Mouse (Mus musculus): ENCODE data around the gene Stk32c. TPM values are rescaled to one million over a fixed set of nuclear protein-coding genes. Genes with fewer than 3 reads are reported as not detected.

Stk32c gene
- polyA plus RNA-seq, 1 experiment from 2014 or later = 1.4 TPM

DNA sequence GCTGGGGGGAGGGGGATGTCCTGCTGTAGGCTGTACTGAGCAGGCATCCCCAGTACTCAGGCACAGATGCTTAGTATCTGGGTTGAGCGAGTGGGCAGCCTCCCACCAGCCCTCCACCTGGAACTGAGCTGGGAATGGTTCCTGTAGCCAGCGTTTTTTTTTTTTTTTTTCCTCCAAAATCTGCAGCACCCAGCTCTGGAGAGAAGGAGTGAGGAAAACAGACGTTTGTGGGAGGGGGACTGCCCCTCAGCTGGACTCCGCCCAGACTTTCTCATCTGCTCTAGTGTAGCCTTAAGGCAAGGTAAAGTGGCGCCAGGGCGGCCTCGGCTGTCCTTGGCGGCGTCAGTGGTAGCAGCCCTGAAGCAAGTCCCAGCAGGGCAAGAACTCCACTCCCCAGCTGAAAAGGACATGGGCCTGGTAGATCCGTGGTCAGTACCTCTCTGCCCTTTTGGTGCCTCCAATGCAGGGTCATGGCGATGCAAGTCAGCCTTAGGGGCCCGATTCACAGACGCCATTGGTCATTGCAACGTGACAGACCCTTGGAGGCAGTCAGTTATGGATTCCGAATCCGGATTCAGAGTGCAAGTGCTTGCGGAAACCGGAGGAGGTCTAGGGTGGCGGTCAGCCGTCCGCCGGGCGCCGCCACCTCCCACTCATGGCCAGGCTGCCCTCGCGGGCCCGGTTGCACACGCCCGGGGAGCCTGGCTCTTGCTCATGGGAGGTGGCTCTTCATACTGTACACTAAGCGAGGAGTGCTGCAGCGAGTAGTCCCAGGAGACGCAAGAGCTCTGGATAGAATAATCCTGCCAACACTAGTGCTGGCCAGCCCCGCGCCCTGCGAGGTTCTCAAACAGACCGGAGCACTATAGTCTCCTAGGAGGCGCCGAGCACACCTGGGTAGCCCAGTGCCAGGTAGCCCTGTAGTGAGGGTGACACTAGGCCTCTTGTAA, 34.1 kb upstream of the Stk32c start:
- peaks cover 42% of the 10 kb centered on the region for H3K27me3 ChIP-seq
- peak overlapping the region; percentile 55 for H3K4me3 ChIP-seq
- H3K27ac ChIP-seq (replicated peaks) = 0 out of 2 replicates have a peak overlapping the region, but pooled peaks have one; percentile 61
- H3K9ac ChIP-seq = peak overlapping the region; percentile 81
- peak overlapping the region; percentile 96 for H3K4me2 ChIP-seq
- ATAC-seq (ENCODE audit: low read depth) = peak; percentile 50
- H3K36me3 ChIP-seq = no peaks in the 10 kb centered on the region
- H3K9me3 ChIP-seq = no peaks in the 10 kb centered on the region
- WGBS = 5% methylated on average over 38 of the region's 38 CpGs
- H3K4me1 ChIP-seq (replicated peaks) = peaks cover 52% of the 10 kb centered on the region

DNA sequence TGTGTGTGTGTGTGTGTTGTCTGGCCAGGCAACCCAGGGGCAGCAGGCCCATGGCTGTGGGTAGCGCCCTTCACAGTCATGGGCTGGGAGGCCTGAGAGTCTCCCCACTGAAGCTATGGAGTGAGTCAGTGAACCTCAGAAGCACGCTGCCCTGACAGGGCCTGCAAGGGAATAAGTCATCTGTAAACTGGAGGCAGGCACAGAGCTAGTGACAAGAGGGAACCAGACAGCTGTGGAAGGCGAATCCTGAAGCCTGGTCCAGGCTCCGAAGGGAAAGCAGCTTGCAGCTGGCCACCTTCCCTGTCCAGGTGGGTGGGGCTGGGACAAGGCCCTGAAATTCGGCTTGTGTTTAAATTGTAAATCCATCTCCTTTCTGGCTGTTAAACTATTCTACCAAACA, 33.0 kb upstream of the Stk32c start:
- no peak overlapping the region for H3K9ac ChIP-seq
- H3K4me3 ChIP-seq = no peak overlapping the region
- no peak for ATAC-seq (ENCODE audit: low read depth)
- H3K27me3 ChIP-seq = peaks cover 42% of the 10 kb centered on the region
- no peaks in the 10 kb centered on the region for H3K9me3 ChIP-seq
- H3K4me1 ChIP-seq (replicated peaks) = peaks cover 43% of the 10 kb centered on the region
- H3K36me3 ChIP-seq = no peaks in the 10 kb centered on the region
- no peak overlapping the region for H3K27ac ChIP-seq (replicated peaks)
- 75% methylated on average over 5 of the region's 5 CpGs for WGBS
- H3K4me2 ChIP-seq = no peak overlapping the region

DNA sequence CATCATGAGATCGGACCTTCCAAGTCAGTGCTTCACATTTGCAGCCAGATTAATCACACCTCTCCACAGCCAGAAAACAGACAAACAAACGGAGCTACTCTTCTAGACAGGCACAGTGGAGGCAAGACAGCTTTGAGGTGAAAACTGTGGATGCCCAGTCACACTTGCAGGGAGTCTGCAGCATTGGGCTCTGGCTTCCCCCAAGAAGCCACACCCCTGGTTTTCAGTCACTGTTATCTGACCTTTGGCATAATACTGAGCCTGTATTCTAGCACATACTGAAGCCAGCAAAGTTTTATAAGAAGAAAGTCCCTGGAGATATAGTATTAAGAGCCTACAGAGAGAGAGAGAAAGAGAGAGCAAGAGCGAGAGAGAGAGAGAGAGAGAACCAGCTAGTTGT, 26.3 kb upstream of the Stk32c start:
- H3K9ac ChIP-seq = no peak overlapping the region
- no peak overlapping the region for H3K4me2 ChIP-seq
- no peak overlapping the region for H3K4me3 ChIP-seq
- no peak for ATAC-seq (ENCODE audit: low read depth)
- no peak overlapping the region for H3K27ac ChIP-seq (replicated peaks)
- peaks cover 3% of the 10 kb centered on the region for H3K27me3 ChIP-seq
- peaks cover 7% of the 10 kb centered on the region for H3K4me1 ChIP-seq (replicated peaks)
- WGBS = 80% methylated on average over 3 of the region's 3 CpGs
- no peaks in the 10 kb centered on the region for H3K9me3 ChIP-seq
- H3K36me3 ChIP-seq = no peaks in the 10 kb centered on the region

DNA sequence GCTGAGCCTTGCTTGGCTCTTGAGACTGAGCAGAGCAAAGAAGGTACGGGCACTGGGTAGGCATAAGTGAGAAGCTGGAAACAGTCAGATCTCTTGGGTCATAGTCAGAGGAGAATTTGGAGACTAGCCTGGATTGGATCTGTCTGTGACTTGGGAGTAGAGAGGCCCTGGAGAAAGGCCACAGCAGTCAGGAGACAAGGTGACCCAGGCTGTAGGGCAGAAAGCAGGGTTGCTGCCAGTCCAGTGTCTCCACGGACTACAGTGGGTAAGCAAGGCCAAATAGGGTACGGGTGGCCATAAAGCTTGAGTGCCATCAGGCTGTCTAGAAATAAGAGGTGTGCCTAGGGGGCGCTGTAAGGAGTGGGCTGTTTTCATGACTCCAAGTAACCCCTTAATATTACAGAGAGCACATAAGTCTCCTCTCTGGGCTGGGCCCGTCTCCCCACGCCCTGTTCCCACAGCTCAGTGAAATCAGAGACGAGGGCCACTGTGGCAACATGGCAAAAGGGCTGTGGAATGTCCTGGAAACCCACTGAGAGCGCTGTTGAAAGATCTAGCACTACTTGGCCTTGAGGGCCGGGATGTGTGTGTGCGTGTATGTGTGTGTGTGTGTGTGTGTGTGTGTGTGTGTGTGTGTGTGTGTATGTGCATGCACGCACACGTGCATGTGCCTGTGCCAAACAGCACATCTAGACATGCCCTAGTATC, 22.7 kb upstream of the Stk32c start:
- H3K27ac ChIP-seq (replicated peaks) = no peak overlapping the region
- H3K9ac ChIP-seq = 0 out of 2 replicates have a peak overlapping the region, but pooled peaks have one; percentile 19
- WGBS = 84% methylated on average over 12 of the region's 12 CpGs
- H3K36me3 ChIP-seq = no peaks in the 10 kb centered on the region
- H3K4me3 ChIP-seq = no peak overlapping the region
- H3K9me3 ChIP-seq = no peaks in the 10 kb centered on the region
- peaks cover 14% of the 10 kb centered on the region for H3K4me1 ChIP-seq (replicated peaks)
- H3K4me2 ChIP-seq = no peak overlapping the region
- ATAC-seq (ENCODE audit: low read depth) = no peak
- peaks cover 6% of the 10 kb centered on the region for H3K27me3 ChIP-seq

DNA sequence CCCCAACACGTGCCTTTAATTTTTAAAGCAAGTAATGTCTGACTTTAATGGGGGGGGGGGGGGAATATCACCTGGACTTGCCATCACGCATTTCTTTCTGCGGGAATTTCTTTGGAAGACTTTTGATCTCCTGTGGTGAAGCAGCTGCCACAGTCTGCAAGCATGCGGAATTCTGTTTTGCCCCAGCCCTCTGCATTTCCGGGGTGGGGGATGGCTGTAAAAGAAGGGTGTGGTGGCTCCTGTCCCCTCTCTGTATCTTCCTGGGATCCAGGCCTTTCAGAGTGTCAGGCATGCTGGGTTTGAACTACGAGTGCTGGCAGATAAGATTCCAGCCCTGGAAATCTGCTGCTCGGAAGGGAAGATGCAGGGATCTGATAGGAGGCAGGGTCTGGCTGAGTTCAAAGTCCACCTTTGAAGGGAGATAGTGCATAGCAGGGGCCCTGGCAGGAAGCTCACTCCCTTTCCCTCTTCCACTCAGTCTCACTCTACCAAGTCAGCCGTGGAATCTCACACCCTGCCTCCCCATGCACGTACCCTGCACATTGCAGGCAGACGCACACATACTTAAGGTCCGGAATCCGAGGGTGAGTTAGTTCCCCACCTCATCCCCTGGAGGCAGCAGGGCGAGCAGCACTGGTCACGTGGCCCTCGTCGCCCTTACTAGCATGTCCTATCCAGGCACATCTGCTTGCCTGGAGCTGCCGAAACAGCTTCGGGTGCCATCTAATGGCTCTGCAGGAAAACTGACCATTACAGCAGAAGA, 21.5 kb upstream of the Stk32c start:
- H3K4me3 ChIP-seq = no peak overlapping the region
- H3K27ac ChIP-seq (replicated peaks) = no peak overlapping the region
- 7% methylated on average over 18 of the region's 18 CpGs for WGBS
- H3K9ac ChIP-seq = peak overlapping the region; percentile 19; the same call in 1 of the 2 replicates
- peak overlapping the region; percentile 29 for H3K4me2 ChIP-seq
- peaks cover 14% of the 10 kb centered on the region for H3K4me1 ChIP-seq (replicated peaks)
- H3K27me3 ChIP-seq = peaks cover 6% of the 10 kb centered on the region
- no peaks in the 10 kb centered on the region for H3K9me3 ChIP-seq
- no peaks in the 10 kb centered on the region for H3K36me3 ChIP-seq
- peak; percentile 63 for ATAC-seq (ENCODE audit: low read depth)

DNA sequence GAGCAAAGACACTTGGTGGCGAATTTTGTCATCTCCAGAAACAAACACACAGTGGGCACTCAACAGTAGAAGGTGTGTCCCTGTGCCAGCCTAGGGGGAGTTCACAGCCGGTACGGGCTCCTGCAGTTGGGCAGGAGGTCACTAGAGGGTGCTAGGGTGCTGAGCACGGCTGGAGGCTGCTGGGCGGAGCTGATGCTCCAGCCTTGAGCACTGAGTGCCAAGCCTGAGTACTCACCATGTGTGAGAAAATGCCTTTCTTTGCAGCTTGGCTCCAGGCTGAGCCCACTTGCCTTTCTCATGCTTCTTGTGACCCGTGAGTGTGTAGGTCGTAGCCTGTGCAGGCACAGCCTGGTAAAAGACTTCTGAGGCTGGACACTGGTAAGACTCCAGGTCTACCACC, 20.6 kb upstream of the Stk32c start:
- WGBS = under 1% methylated on average over 7 of the region's 7 CpGs
- no peaks in the 10 kb centered on the region for H3K9me3 ChIP-seq
- peaks cover 14% of the 10 kb centered on the region for H3K4me1 ChIP-seq (replicated peaks)
- H3K4me2 ChIP-seq = no peak overlapping the region
- H3K9ac ChIP-seq = no peak overlapping the region
- H3K27me3 ChIP-seq = peaks cover 6% of the 10 kb centered on the region
- no peak overlapping the region for H3K4me3 ChIP-seq
- no peak overlapping the region for H3K27ac ChIP-seq (replicated peaks)
- peak; percentile 71; the same call in 1 of the 2 replicates for ATAC-seq (ENCODE audit: low read depth)
- H3K36me3 ChIP-seq = no peaks in the 10 kb centered on the region

DNA sequence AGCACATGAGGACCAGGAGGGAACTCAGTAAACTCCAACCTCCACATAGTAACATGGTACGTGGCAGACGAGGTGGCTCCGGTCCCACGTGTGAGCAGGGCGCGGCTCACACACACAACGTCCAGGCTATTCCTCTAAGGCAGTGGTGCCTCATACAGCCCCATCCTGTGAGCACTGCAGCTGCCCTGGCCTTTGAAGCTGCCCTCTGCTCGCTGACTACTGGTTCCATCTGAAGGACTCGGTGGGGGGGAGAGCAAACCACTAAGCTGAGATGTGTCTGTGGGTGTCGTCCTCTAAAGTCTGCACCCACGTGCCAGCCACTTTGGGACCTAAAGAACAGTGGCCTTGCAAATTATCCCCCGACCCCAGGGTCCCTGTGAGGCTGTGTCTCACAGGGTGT, 17.1 kb upstream of the Stk32c start:
- no peak overlapping the region for H3K4me2 ChIP-seq
- peaks cover 14% of the 10 kb centered on the region for H3K4me1 ChIP-seq (replicated peaks)
- no peak for ATAC-seq (ENCODE audit: low read depth)
- 78% methylated on average over 12 of the region's 12 CpGs for WGBS
- no peak overlapping the region for H3K27ac ChIP-seq (replicated peaks)
- no peaks in the 10 kb centered on the region for H3K9me3 ChIP-seq
- H3K9ac ChIP-seq = no peak overlapping the region
- 0 out of 2 replicates have a peak, but pooled peaks cover 3% of the 10 kb centered on the region for H3K27me3 ChIP-seq
- no peaks in the 10 kb centered on the region for H3K36me3 ChIP-seq
- no peak overlapping the region for H3K4me3 ChIP-seq

DNA sequence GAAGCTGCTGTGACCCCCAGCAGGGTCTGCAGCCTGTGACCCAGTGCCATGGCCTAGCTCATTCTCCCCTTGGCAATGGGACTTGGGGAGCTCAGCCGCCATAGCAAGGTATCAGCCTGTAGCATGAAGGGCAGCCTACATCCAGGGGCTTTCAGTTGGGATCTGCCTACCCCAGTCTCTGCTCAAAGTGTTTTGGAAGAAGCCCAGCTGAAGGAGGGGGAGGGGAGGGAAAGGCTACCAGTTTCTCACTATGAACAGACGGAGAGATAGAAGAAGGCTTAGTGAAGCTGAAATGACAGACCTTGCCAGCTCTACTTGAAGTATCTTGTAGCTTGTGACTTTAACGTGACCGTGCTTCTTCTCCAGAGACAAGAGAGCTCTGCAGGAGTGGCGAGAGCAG, 16.7 kb upstream of the Stk32c start:
- Histone ChIP-seq H3K4me2 (no peak overlapping the region), H3K9ac (no peak overlapping the region), H3K4me3 (no peak overlapping the region), H3K27me3 (0 out of 2 replicates have a peak, but pooled peaks cover 3% of the 10 kb centered on the region), H3K9me3 (no peaks in the 10 kb centered on the region), H3K36me3 (no peaks in the 10 kb centered on the region), H3K27ac (replicated peaks) (no peak overlapping the region), H3K4me1 (replicated peaks) (peaks cover 11% of the 10 kb centered on the region)
- WGBS = 87% methylated on average over 5 of the region's 5 CpGs
- ATAC-seq (ENCODE audit: low read depth) = no peak

DNA sequence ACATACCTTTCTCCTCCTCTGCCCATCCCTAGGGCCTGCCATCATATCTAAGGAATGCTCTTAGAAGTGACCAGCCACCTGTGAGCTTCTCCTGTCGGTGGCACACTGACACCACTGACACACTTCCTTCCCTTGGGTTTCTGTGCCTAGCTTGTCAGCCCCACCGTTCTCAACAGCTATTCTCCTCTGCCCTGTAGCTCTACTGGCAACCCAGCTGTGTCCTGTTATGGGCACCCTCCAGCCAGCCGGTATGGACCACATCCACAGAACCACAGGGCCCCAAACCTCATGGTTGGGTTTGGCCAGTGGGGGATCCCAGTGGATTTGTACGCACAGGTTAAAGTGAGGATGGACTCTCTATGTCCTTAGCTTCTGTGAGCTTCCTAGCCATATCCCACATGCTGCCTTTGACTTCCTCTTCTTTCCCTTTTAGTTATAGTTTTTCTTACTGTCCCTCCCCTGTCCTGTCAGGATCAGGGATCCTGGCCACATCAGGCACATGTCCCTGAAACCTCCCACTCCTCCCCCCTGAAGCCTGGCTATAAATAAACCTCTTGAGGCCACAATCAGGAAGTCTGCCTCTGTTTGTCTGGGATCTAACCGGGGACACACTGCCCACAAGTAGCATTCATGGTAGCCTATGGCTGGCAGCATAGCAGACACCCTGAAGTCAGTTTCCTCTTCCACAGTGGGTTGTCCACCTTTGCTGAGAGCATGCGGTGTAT, 15.5 kb upstream of the Stk32c start:
- H3K4me1 ChIP-seq (replicated peaks) = 0 out of 2 replicates have a peak, but pooled peaks cover under 1% of the 10 kb centered on the region
- H3K4me2 ChIP-seq = no peak overlapping the region
- H3K4me3 ChIP-seq = no peak overlapping the region
- no peak overlapping the region for H3K27ac ChIP-seq (replicated peaks)
- 0 out of 2 replicates have a peak, but pooled peaks cover 3% of the 10 kb centered on the region for H3K27me3 ChIP-seq
- H3K9me3 ChIP-seq = no peaks in the 10 kb centered on the region
- no peak overlapping the region for H3K9ac ChIP-seq
- no peaks in the 10 kb centered on the region for H3K36me3 ChIP-seq
- no peak for ATAC-seq (ENCODE audit: low read depth)
- WGBS = 84% methylated on average over 6 of the region's 6 CpGs

DNA sequence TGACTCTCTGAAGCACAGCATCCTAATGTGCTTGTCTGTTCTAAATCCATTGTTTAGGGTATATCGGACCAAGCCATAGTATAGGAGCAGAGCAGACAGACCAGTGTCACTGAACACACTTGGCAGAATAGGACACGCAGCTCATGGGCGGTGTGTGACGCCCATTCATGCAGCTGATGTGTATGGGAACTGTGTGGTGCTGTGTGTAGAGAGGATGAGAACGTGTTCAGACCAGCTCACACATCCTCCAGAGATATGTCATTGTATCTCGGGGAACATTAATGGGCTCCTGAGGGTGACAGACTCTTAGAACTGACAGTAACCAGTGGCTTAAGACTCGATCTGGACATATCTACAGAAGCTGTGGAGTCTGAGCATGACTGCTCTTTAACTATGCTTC, 13.3 kb upstream of the Stk32c start:
- Histone ChIP-seq H3K9me3 (no peaks in the 10 kb centered on the region), H3K4me3 (no peak overlapping the region), H3K9ac (no peak overlapping the region), H3K27me3 (no peaks in the 10 kb centered on the region), H3K4me1 (replicated peaks) (no peaks in the 10 kb centered on the region), H3K4me2 (no peak overlapping the region), H3K36me3 (no peaks in the 10 kb centered on the region), H3K27ac (replicated peaks) (no peak overlapping the region)
- no peak for ATAC-seq (ENCODE audit: low read depth)
- whole genome bisulfite sequencing = 85% methylated on average over 7 of the region's 7 CpGs

DNA sequence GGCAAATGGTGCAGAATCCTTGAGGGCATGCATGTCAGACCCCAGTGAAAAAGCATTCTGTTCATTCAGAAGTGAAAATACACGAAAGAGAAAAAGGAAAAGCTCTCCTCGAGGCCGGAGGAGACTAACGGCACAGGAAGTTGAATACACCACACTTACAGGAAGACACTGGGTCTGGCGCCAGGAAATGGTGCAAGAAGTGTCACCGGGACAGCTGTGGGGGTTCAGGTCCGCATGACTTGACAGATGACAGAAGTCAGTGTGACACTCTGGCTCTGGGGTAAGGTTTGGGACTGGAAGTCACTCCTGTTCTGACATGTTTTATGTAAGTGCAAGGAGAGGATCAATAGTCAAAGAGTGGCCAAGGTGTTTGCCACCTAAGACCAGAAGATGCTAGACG, 11.6 kb upstream of the Stk32c start:
- Histone ChIP-seq H3K4me3 (no peak overlapping the region), H3K4me1 (replicated peaks) (no peaks in the 10 kb centered on the region), H3K27ac (replicated peaks) (no peak overlapping the region), H3K27me3 (no peaks in the 10 kb centered on the region), H3K36me3 (no peaks in the 10 kb centered on the region), H3K9me3 (no peaks in the 10 kb centered on the region), H3K9ac (no peak overlapping the region), H3K4me2 (no peak overlapping the region)
- ATAC-seq (ENCODE audit: low read depth) = no peak
- 81% methylated on average over 8 of the region's 8 CpGs for WGBS

Data from neural tube, embryonic 13.5 days (tissue).